Mouse (Mus musculus): ENCODE measurements around the gene Mmp21. TPM values are rescaled to one million over a fixed set of nuclear protein-coding genes. Genes with fewer than 3 reads are reported as not detected.

Mmp21 gene
- polyA plus RNA-seq, 1 experiment: not detected

GRCm38 (mm10) chr7:133636738-133637352 lies 43.0 kb downstream of the Mmp21 start:
- H3K79me2 ChIP-seq (ENCODE audit: control insufficient read depth, insufficient read depth): peaks cover 24% of the 10 kb centered on the region
- TF ChIP-seq CTCF (IDR thresholded peaks at IDR 0.05; ENCODE audit: control insufficient read depth, insufficient read depth, insufficient read length) (peak; percentile 58), FOSL1 (IDR thresholded peaks at IDR 0.05; ENCODE audit: insufficient read depth, low read length, poor library complexity, severe bottlenecking) (no peak)

GRCm38 (mm10) chr7:133634932-133635650 lies 44.8 kb downstream of the Mmp21 start:
- H3K4me3 ChIP-seq (ENCODE audit: insufficient read depth, poor library complexity, severe bottlenecking): no peak overlapping the region
- no peak overlapping the region for H3ac ChIP-seq (ENCODE audit: control insufficient read depth, insufficient read length, low read depth)
- H3K79me3 ChIP-seq (ENCODE audit: low read depth): peaks cover 18% of the 10 kb centered on the region
- TF ChIP-seq MYOG (IDR thresholded peaks at IDR 0.05; ENCODE audit: control insufficient read depth, extremely low read depth, insufficient read length) (no peak), MYOD1 (IDR thresholded peaks at IDR 0.05; ENCODE audit: control insufficient read depth, insufficient read length, low read depth) (no peak), CEBPB (IDR thresholded peaks at IDR 0.05; ENCODE audit: low read depth) (no peak), USF1 (IDR thresholded peaks at IDR 0.05; ENCODE audit: low read depth) (no peak), FOSL1 (IDR thresholded peaks at IDR 0.05; ENCODE audit: insufficient read depth, low read length, poor library complexity, severe bottlenecking) (no peak), MAX (IDR thresholded peaks at IDR 0.05) (no peak), CTCF (IDR thresholded peaks at IDR 0.05; ENCODE audit: control insufficient read depth, insufficient read depth, insufficient read length) (no peak)
- no peaks in the 10 kb centered on the region for H3K27me3 ChIP-seq (ENCODE audit: control insufficient read depth, insufficient read depth, insufficient read length)
- peaks cover 22% of the 10 kb centered on the region for H3K79me2 ChIP-seq (ENCODE audit: control insufficient read depth, insufficient read depth)
- peaks cover 13% of the 10 kb centered on the region for H3K36me3 ChIP-seq (ENCODE audit: control insufficient read depth, insufficient read depth)

More at GRCm38 (mm10) chr7:133636738-133637352, 43.0 kb downstream of the Mmp21 start:
- H3K4me3 ChIP-seq (ENCODE audit: insufficient read depth, poor library complexity, severe bottlenecking): peak overlapping the region; percentile 40
- no peaks in the 10 kb centered on the region for H3K27me3 ChIP-seq (ENCODE audit: control insufficient read depth, insufficient read depth, insufficient read length)
- H3K36me3 ChIP-seq (ENCODE audit: control insufficient read depth, insufficient read depth): peaks cover 30% of the 10 kb centered on the region
- H3ac ChIP-seq (ENCODE audit: control insufficient read depth, insufficient read length, low read depth): peak overlapping the region; percentile 49
- H3K79me3 ChIP-seq (ENCODE audit: low read depth): peaks cover 18% of the 10 kb centered on the region

- Histone ChIP-seq H3K79me2 (ENCODE audit: control insufficient read depth, insufficient read depth) (no peaks in the 10 kb centered on the region), H3K27me3 (ENCODE audit: control insufficient read depth, insufficient read depth, insufficient read length) (peaks cover 4% of the 10 kb centered on the region), H3ac (ENCODE audit: control insufficient read depth, insufficient read length, low read depth) (no peak overlapping the region), H3K79me3 (ENCODE audit: low read depth) (no peaks in the 10 kb centered on the region), H3K4me3 (ENCODE audit: insufficient read depth, poor library complexity, severe bottlenecking) (no peak overlapping the region), H3K36me3 (ENCODE audit: control insufficient read depth, insufficient read depth) (no peaks in the 10 kb centered on the region)
- TF ChIP-seq USF1 (IDR thresholded peaks at IDR 0.05; ENCODE audit: low read depth): no peak
- TF ChIP-seq CEBPB (IDR thresholded peaks at IDR 0.05; ENCODE audit: low read depth): no peak
- TF ChIP-seq CTCF (IDR thresholded peaks at IDR 0.05; ENCODE audit: control insufficient read depth, insufficient read depth, insufficient read length): no peak
- no peak for TF ChIP-seq MYOG (IDR thresholded peaks at IDR 0.05; ENCODE audit: control insufficient read depth, extremely low read depth, insufficient read length)
- no peak for TF ChIP-seq MAX (IDR thresholded peaks at IDR 0.05)
- no peak for TF ChIP-seq FOSL1 (IDR thresholded peaks at IDR 0.05; ENCODE audit: insufficient read depth, low read length, poor library complexity, severe bottlenecking)
- TF ChIP-seq MYOD1 (IDR thresholded peaks at IDR 0.05; ENCODE audit: control insufficient read depth, insufficient read length, low read depth): no peak
These were observed 47.4 kb downstream of the Mmp21 start for GRCm38 (mm10) chr7:133632476-133632875.

GRCm38 (mm10) chr7:133630821-133631220 lies 49.0 kb downstream of the Mmp21 start:
- TF ChIP-seq MYOD1 (IDR thresholded peaks at IDR 0.05; ENCODE audit: control insufficient read depth, insufficient read length, low read depth): no peak
- TF ChIP-seq USF1 (IDR thresholded peaks at IDR 0.05; ENCODE audit: low read depth): no peak
- no peak for TF ChIP-seq FOSL1 (IDR thresholded peaks at IDR 0.05; ENCODE audit: insufficient read depth, low read length, poor library complexity, severe bottlenecking)
- TF ChIP-seq MYOG (IDR thresholded peaks at IDR 0.05; ENCODE audit: control insufficient read depth, extremely low read depth, insufficient read length): no peak
- TF ChIP-seq CEBPB (IDR thresholded peaks at IDR 0.05; ENCODE audit: low read depth): no peak
- no peak for TF ChIP-seq MAX (IDR thresholded peaks at IDR 0.05)
- TF ChIP-seq CTCF (IDR thresholded peaks at IDR 0.05; ENCODE audit: control insufficient read depth, insufficient read depth, insufficient read length): no peak
- H3K27me3 ChIP-seq (ENCODE audit: control insufficient read depth, insufficient read depth, insufficient read length): peaks cover 8% of the 10 kb centered on the region
- no peak overlapping the region for H3K4me3 ChIP-seq (ENCODE audit: insufficient read depth, poor library complexity, severe bottlenecking)
- no peak overlapping the region for H3ac ChIP-seq (ENCODE audit: control insufficient read depth, insufficient read length, low read depth)
- no peaks in the 10 kb centered on the region for H3K36me3 ChIP-seq (ENCODE audit: control insufficient read depth, insufficient read depth)
- H3K79me2 ChIP-seq (ENCODE audit: control insufficient read depth, insufficient read depth): no peaks in the 10 kb centered on the region
- no peaks in the 10 kb centered on the region for H3K79me3 ChIP-seq (ENCODE audit: low read depth)

GRCm38 (mm10) chr7:133627184-133627936 lies 52.5 kb downstream of the Mmp21 start:
- H3K4me3 ChIP-seq (ENCODE audit: insufficient read depth, poor library complexity, severe bottlenecking): no peak overlapping the region
- H3K79me3 ChIP-seq (ENCODE audit: low read depth): no peaks in the 10 kb centered on the region
- TF ChIP-seq USF1 (IDR thresholded peaks at IDR 0.05; ENCODE audit: low read depth): no peak
- no peak for TF ChIP-seq MYOD1 (IDR thresholded peaks at IDR 0.05; ENCODE audit: control insufficient read depth, insufficient read length, low read depth)
- no peak for TF ChIP-seq FOSL1 (IDR thresholded peaks at IDR 0.05; ENCODE audit: insufficient read depth, low read length, poor library complexity, severe bottlenecking)
- no peak for TF ChIP-seq CTCF (IDR thresholded peaks at IDR 0.05; ENCODE audit: control insufficient read depth, insufficient read depth, insufficient read length)
- no peak for TF ChIP-seq CEBPB (IDR thresholded peaks at IDR 0.05; ENCODE audit: low read depth)
- no peak for TF ChIP-seq MYOG (IDR thresholded peaks at IDR 0.05; ENCODE audit: control insufficient read depth, extremely low read depth, insufficient read length)
- no peak overlapping the region for H3ac ChIP-seq (ENCODE audit: control insufficient read depth, insufficient read length, low read depth)
- no peaks in the 10 kb centered on the region for H3K79me2 ChIP-seq (ENCODE audit: control insufficient read depth, insufficient read depth)
- no peaks in the 10 kb centered on the region for H3K36me3 ChIP-seq (ENCODE audit: control insufficient read depth, insufficient read depth)
- peaks cover 36% of the 10 kb centered on the region for H3K27me3 ChIP-seq (ENCODE audit: control insufficient read depth, insufficient read depth, insufficient read length)

Other genes with a start within 250 kb of the Mmp21 start
- gene Tex36, start 77.9 kb downstream of the Mmp21 start, polyA plus RNA-seq (2012; fragmentation: generic; extraction: Trizol): not detected
- 4.9 TPM for gene Edrf1, start 42.5 kb downstream of the Mmp21 start, polyA plus RNA-seq (2012; fragmentation: generic; extraction: Trizol)
- gene Bccip, start 29.3 kb upstream of the Mmp21 start, polyA plus RNA-seq (2012; fragmentation: generic; extraction: Trizol): 64.6 TPM
- 12.9 TPM for gene Uros, start 30.0 kb upstream of the Mmp21 start, polyA plus RNA-seq (2012; fragmentation: generic; extraction: Trizol)
- gene Fank1, start 96.8 kb upstream of the Mmp21 start, polyA plus RNA-seq (2012; fragmentation: generic; extraction: Trizol): 0.47 TPM
- 27.0 TPM for gene Dhx32, start 102.7 kb upstream of the Mmp21 start, polyA plus RNA-seq (2012; fragmentation: generic; extraction: Trizol)